Mouse (Mus musculus) kidney, postnatal 36 days (tissue): ENCODE data around the gene Irf8.

Source experiments
- DNase-seq, 2 experiments: peaks; one replicate each; pipeline ENCODE4 v3.0.0; 2021 to 2022; ENCODE audit warnings: mixed read lengths in 2 of 2

Gene Irf8

GRCm38 (mm10) chr8:120735770-120736481 is at the start of gene Irf8:
Gene Irf8, plus strand, starts transcription at chr8:120736358.
- peak; percentile 89 to 93 for DNase-seq

GRCm38 (mm10) chr8:120686576-120686975 is 49.6 kb upstream of the Irf8 start:
- no peak for DNase-seq

GRCm38 (mm10) chr8:120687786-120688185 is 48.4 kb upstream of the Irf8 start:
- peak; percentile 69 to 73 for DNase-seq

GRCm38 (mm10) chr8:120688511-120688910 is 47.6 kb upstream of the Irf8 start:
- no peak for DNase-seq

GRCm38 (mm10) chr8:120692934-120693333 is 43.2 kb upstream of the Irf8 start:
- DNase-seq = peak in 1 of 2 experiments; percentile 29

GRCm38 (mm10) chr8:120693861-120694493 is 42.2 kb upstream of the Irf8 start:
- peak; percentile 55 to 74 for DNase-seq

- no peak for DNase-seq
Observed at GRCm38 (mm10) chr8:120696401-120697153, 39.6 kb upstream of the Irf8 start.

- DNase-seq = peak; percentile 46 to 70
Observed at GRCm38 (mm10) chr8:120697154-120697978, 38.8 kb upstream of the Irf8 start.

GRCm38 (mm10) chr8:120697979-120698272 is 38.2 kb upstream of the Irf8 start:
- DNase-seq = peak in 1 of 2 experiments; percentile 59

GRCm38 (mm10) chr8:120698426-120698825 is 37.7 kb upstream of the Irf8 start:
- peak in 1 of 2 experiments; percentile 37 for DNase-seq

GRCm38 (mm10) chr8:120699079-120699478 is 37.1 kb upstream of the Irf8 start:
- DNase-seq = peak in 1 of 2 experiments; percentile 27

GRCm38 (mm10) chr8:120699565-120699964 is 36.6 kb upstream of the Irf8 start:
- no peak for DNase-seq

- no peak for DNase-seq
Observed at GRCm38 (mm10) chr8:120700053-120700452, 36.1 kb upstream of the Irf8 start.

- DNase-seq = no peak
Observed at GRCm38 (mm10) chr8:120701758-120702465, 34.2 kb upstream of the Irf8 start.

GRCm38 (mm10) chr8:120704203-120704602 is 32.0 kb upstream of the Irf8 start:
- DNase-seq = no peak

- no peak for DNase-seq
Observed at GRCm38 (mm10) chr8:120705163-120705562, 31.0 kb upstream of the Irf8 start.

GRCm38 (mm10) chr8:120706193-120706592 is 30.0 kb upstream of the Irf8 start:
- DNase-seq = no peak

GRCm38 (mm10) chr8:120709176-120709575 is 27.0 kb upstream of the Irf8 start:
- no peak for DNase-seq

GRCm38 (mm10) chr8:120715200-120715599 is 21.0 kb upstream of the Irf8 start:
- peak in 1 of 2 experiments; percentile 27 for DNase-seq

- no peak for DNase-seq
Observed at GRCm38 (mm10) chr8:120715996-120716680, 20.0 kb upstream of the Irf8 start.

- DNase-seq = no peak
Observed at GRCm38 (mm10) chr8:120719586-120720236, 16.4 kb upstream of the Irf8 start.
